Mouse (Mus musculus) central nervous system, embryonic 14 days (tissue): ENCODE measurements around the gene Wdr19. TPM values are rescaled to one million over a fixed set of nuclear protein-coding genes. Genes with fewer than 3 reads are reported as not detected.

ENCODE experiments used
- polyA plus RNA-seq: library from polyadenylated mRNA; depleted of rRNA; stranded (reverse); fragments of >200 nt; gene quantifications from 2 replicates; pipeline ENCODE4 v1.2.3, GENCODE M21; 2012; rRNA removed

Wdr19 gene
- 13.1 and 13.7 TPM in 2 replicates for polyA plus RNA-seq

DNA sequence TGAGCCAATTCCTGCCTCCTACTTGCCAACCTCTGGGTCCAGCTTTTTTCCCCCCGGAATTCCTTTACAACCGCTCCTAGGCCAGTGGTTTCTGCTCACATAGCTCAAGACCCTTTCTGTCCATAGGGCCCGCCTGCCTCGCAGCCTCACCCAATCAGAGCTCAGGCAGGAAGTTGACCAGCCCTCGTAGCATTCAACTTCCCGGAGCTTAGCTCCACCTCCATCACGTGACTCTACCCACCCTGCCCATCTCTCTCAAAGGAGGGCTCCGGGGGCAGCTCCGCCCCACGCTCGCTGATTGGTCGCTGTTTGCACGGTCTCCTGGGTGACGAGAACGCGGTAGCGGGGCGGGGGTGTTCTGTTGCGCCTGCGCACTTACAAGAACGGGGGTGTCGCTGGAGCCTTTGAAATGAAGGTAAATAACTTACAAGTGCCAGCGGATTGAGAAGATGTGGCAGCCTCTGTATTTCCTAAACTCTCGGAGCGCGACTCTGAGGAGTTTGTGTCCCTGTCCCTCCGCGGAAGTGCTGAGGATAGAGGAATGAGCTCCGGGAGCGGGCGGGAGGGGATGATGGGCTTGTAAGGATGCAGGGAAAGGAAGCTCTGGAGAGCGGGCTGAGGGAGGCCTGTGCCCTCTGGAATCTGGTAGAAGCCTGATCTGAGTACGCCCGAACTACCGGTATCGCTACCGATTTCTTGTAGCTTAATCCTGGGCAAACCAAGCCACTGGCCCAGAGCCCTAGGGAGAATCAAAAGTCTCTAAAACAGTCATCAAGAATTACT, at the start of gene Wdr19:
TSS of gene Wdr19 (plus strand) at position 351 of the 783 bp plus-strand sequence.

Other genes with a start within 250 kb of the Wdr19 start
- 0.32 and 0.80 TPM in 2 replicates for gene Tlr6, start 239.6 kb upstream of the Wdr19 start, polyA plus RNA-seq
- 12.9 and 29.5 TPM in 2 replicates for gene Fam114a1, start 229.6 kb upstream of the Wdr19 start, polyA plus RNA-seq
- gene Tmem156, start 107.6 kb upstream of the Wdr19 start, polyA plus RNA-seq = 0.09 and 0.21 TPM in 2 replicates
- gene Klhl5, start 92.2 kb upstream of the Wdr19 start, polyA plus RNA-seq = 46.5 and 53.4 TPM in 2 replicates
- gene Rfc1, start 136.0 kb downstream of the Wdr19 start, polyA plus RNA-seq = 23.6 and 26.8 TPM in 2 replicates
- gene Klb, start 148.6 kb downstream of the Wdr19 start, polyA plus RNA-seq = 0.08 and 0.14 TPM in 2 replicates
- 718 and 807 TPM in 2 replicates for gene Rpl9, start 191.7 kb downstream of the Wdr19 start, polyA plus RNA-seq
- 39.8 and 42.7 TPM in 2 replicates for gene Lias, start 191.8 kb downstream of the Wdr19 start, polyA plus RNA-seq
- gene Ugdh, start 236.3 kb downstream of the Wdr19 start, polyA plus RNA-seq = 48.1 and 56.7 TPM in 2 replicates